Mouse (Mus musculus): ENCODE data around the gene Taf3. TPM values are rescaled to one million over a fixed set of nuclear protein-coding genes. Genes with fewer than 3 reads are reported as not detected.

Taf3 gene
- polyA plus RNA-seq, 1 experiment from 2014 or later, result 13.9 TPM

DNA sequence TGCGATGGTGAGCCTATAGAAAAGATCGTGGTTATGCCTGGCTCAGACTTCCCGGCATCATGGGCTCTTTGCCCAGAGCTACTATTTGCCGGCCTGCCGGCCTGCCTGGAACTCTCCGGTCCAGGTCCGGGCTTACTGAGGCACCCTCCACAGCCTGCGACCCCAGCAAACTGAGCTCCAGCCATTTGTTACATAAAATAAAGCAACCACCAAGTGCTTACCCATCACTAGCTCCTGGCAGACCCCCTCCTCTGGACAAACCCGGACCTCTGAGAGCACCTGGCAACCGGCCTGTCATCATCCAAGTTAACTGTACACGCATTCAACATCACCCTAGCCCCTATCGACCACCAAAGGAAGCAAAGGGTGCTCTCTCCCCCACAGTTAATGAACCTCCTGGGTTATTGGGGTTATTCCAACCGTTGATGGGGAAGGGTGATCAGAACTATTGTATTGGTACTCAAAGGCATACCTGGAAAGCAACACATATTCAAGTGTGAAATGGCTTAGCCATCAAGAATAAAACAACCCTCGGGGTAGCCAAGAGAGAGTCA is 163.1 kb downstream of the Taf3 start:
- peak overlapping the region; percentile 47 for H3K4me3 ChIP-seq (ENCODE audit: low read depth, low read length)
- peaks cover 8% of the 10 kb centered on the region for H3K4me1 ChIP-seq (ENCODE audit: control insufficient read depth, insufficient read depth, low read length)
- no peak for ATAC-seq
- WGBS, result 1% methylated on average over 14 of the region's 14 CpGs
- H3K4me2 ChIP-seq (ENCODE audit: low read length), result peak overlapping the region; percentile 68
- H3K27me3 ChIP-seq (ENCODE audit: control insufficient read depth, insufficient read depth, low read depth, low read length), result peaks cover 30% of the 10 kb centered on the region
- no peaks in the 10 kb centered on the region for H3K36me3 ChIP-seq (ENCODE audit: control insufficient read depth, insufficient read depth, low read length)
- H3K9me3 ChIP-seq (replicated peaks; ENCODE audit: control insufficient read depth, low read length, poor library complexity, severe bottlenecking), result no peaks in the 10 kb centered on the region
- peak overlapping the region; percentile 53 for H3K9ac ChIP-seq (ENCODE audit: low read depth, low read length)
- peak overlapping the region; percentile 85 for H3K27ac ChIP-seq (ENCODE audit: low read length)

DNA sequence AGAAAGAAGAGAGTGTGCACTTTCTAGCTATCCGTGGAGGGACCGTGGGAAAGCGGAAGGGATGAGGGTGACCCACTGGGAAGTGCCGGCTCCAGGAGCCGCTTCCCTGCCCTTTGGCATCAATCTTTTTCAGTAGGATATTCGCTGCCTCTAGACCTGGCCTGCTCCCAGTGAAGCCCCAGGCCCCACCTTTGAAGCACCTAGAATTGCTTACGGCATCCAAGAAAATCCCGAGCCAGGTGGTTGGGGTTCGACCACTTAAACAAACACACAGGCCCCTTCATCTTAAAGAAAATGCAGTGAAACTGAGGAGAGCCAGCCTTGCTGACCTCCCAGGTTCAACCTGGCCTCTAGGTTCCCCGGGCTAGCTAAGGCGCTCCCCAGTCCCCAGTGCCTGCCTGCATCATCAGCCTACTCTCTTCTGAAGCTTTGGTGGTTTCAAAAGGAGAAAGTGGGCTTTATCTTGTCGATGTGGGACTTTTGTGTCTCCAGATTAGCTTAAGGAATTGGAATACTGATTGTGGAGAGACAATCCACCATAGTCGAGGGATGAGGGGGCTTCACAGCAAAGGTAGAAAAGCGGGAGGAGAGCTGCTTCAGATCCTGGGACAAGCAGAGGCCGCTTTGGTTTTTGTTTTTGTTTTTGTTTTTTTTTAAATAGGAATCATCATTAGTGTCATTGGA is 163.7 kb downstream of the Taf3 start:
- Histone ChIP-seq H3K4me1 (ENCODE audit: control insufficient read depth, insufficient read depth, low read length) (peaks cover 9% of the 10 kb centered on the region), H3K4me3 (ENCODE audit: low read depth, low read length) (peak overlapping the region; percentile 47), H3K4me2 (ENCODE audit: low read length) (peak overlapping the region; percentile 68), H3K9ac (ENCODE audit: low read depth, low read length) (peak overlapping the region; percentile 53), H3K27me3 (ENCODE audit: control insufficient read depth, insufficient read depth, low read depth, low read length) (peaks cover 25% of the 10 kb centered on the region), H3K36me3 (ENCODE audit: control insufficient read depth, insufficient read depth, low read length) (no peaks in the 10 kb centered on the region), H3K9me3 (replicated peaks; ENCODE audit: control insufficient read depth, low read length, poor library complexity, severe bottlenecking) (no peaks in the 10 kb centered on the region), H3K27ac (ENCODE audit: low read length) (peak overlapping the region; percentile 85)
- 2% methylated on average over 15 of the region's 15 CpGs for WGBS
- ATAC-seq, result no peak

DNA sequence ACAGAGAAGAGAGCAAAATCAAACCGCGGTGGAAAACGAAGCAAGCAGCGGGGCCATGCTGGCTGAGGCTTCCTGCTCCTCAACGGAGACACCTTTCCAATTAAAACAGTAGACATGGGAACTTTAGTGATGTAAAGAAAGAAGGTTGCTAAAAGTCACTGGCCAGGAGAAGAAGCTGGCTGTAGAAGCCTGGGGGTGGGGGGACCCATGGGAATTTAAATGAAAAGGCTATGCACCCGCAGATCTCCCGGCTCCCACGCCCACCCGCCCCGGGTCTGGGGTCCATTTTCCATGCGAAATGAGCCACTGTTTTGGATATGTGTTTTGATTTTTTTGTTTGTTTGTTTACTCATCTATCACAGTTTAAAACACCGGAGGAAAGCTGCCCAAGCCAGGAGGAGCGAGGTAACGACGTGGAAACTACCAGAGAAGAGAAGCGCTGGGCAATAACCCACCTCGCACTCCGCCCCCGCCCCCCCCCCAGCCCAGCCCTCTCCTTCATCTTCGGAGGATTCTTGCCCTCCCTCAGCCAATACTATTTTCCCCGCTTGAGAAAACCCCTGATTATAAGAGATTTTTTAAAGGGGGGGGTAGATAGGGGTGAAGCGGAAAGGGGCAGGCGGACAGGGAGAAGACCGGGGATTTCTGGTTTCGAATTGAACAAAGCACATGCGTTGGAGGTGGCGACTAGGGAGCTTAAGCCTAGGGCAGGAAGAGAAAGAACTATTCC is 164.4 kb downstream of the Taf3 start:
- no peak for ATAC-seq
- peak overlapping the region; percentile 68 for H3K4me2 ChIP-seq (ENCODE audit: low read length)
- H3K4me1 ChIP-seq (ENCODE audit: control insufficient read depth, insufficient read depth, low read length), result peaks cover 9% of the 10 kb centered on the region; the same call in 1 of the 2 replicates
- H3K9ac ChIP-seq (ENCODE audit: low read depth, low read length), result peak overlapping the region; percentile 61
- no peaks in the 10 kb centered on the region for H3K9me3 ChIP-seq (replicated peaks; ENCODE audit: control insufficient read depth, low read length, poor library complexity, severe bottlenecking)
- H3K27ac ChIP-seq (ENCODE audit: low read length), result peak overlapping the region; percentile 85
- H3K4me3 ChIP-seq (ENCODE audit: low read depth, low read length), result peak overlapping the region; percentile 47
- WGBS, result under 1% methylated on average over 26 of the region's 27 CpGs
- H3K36me3 ChIP-seq (ENCODE audit: control insufficient read depth, insufficient read depth, low read length), result no peaks in the 10 kb centered on the region
- H3K27me3 ChIP-seq (ENCODE audit: control insufficient read depth, insufficient read depth, low read depth, low read length), result peaks cover 22% of the 10 kb centered on the region

DNA sequence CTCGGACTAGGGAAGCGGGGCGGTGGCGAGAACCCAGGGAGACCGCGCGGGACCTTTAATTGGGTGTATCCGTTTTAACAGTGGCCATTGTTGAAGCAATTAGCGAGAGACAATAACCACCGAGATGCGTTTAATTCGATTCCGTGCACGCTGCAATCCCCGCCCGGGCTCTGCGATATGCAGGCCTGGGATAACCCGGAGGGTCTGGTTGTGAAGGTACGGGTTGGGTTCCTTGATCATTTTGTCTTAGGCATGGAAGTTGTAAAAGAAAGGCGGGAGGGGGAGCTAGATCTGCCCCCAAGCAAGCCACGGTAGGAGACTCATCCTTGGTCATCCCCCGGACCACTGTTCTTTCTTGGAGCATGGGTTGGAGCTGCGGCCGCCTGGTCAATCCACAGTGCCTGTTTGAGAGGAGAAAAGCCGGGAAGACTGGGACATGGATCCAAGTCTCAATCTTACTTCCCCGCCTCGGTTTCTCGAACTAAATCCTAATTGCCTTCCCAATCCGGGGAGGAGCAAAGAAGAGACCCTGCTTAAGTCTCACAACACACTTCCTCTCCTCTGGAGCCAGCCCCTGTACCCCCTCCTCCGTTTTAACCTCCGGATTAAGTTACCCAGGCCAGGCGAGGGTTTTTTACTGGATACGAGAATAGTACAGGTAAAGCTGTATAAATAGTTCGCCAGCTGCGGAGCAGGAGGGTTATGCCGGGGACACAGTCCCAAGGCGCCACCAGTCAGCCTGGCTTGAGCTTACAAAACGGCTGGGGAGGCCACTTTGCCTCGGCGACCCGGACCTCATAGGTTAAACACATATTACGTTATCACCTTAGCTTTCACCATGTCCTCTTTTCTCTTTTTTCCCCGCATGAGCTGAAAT is 165.2 kb downstream of the Taf3 start:
- no peak for ATAC-seq
- peak overlapping the region; percentile 47 for H3K4me3 ChIP-seq (ENCODE audit: low read depth, low read length)
- no peaks in the 10 kb centered on the region for H3K36me3 ChIP-seq (ENCODE audit: control insufficient read depth, insufficient read depth, low read length)
- H3K27ac ChIP-seq (ENCODE audit: low read length), result peak overlapping the region; percentile 85
- peaks cover 22% of the 10 kb centered on the region for H3K27me3 ChIP-seq (ENCODE audit: control insufficient read depth, insufficient read depth, low read depth, low read length)
- peak overlapping the region; percentile 68 for H3K4me2 ChIP-seq (ENCODE audit: low read length)
- H3K4me1 ChIP-seq (ENCODE audit: control insufficient read depth, insufficient read depth, low read length), result peaks cover 9% of the 10 kb centered on the region; the same call in 1 of the 2 replicates
- H3K9me3 ChIP-seq (replicated peaks; ENCODE audit: control insufficient read depth, low read length, poor library complexity, severe bottlenecking), result no peaks in the 10 kb centered on the region
- H3K9ac ChIP-seq (ENCODE audit: low read depth, low read length), result peak overlapping the region; percentile 61
- WGBS, result 1% methylated on average over 43 of the region's 43 CpGs

DNA sequence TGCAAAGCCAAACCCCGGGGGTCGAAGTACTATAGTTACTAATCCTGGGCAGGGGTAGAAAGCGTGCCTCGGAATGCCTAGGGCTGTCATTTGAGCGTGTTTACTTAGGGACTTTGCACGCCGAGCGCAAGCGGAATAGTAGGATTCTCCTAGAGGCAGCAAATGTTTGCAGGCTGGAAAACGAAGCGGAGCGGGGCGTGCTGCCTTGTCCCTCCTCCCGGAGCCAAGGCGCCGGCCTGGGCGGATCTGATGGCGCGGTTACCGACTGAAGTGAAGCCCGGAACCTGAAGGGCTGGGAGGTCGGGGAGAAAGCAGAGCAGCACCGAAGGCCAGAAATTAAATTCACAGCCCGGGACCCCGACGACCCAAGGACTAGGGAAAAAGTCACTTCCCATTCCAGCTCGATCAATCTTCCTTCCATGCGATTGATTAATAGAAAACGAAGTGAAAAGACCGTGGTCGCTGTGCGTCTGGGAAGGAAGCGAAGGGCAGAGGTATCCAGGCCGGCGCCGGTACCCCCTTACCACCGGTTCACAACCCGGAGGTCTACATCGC is 165.9 kb downstream of the Taf3 start:
- under 1% methylated on average over 39 of the region's 39 CpGs for WGBS
- H3K36me3 ChIP-seq (ENCODE audit: control insufficient read depth, insufficient read depth, low read length), result no peaks in the 10 kb centered on the region
- no peaks in the 10 kb centered on the region for H3K9me3 ChIP-seq (replicated peaks; ENCODE audit: control insufficient read depth, low read length, poor library complexity, severe bottlenecking)
- peak overlapping the region; percentile 47 for H3K4me3 ChIP-seq (ENCODE audit: low read depth, low read length)
- H3K4me2 ChIP-seq (ENCODE audit: low read length), result peak overlapping the region; percentile 68
- H3K27ac ChIP-seq (ENCODE audit: low read length), result peak overlapping the region; percentile 85
- ATAC-seq, result no peak
- H3K27me3 ChIP-seq (ENCODE audit: control insufficient read depth, insufficient read depth, low read depth, low read length), result peaks cover 22% of the 10 kb centered on the region
- peak overlapping the region; percentile 61 for H3K9ac ChIP-seq (ENCODE audit: low read depth, low read length)
- H3K4me1 ChIP-seq (ENCODE audit: control insufficient read depth, insufficient read depth, low read length), result peaks cover 9% of the 10 kb centered on the region; the same call in 1 of the 2 replicates

DNA sequence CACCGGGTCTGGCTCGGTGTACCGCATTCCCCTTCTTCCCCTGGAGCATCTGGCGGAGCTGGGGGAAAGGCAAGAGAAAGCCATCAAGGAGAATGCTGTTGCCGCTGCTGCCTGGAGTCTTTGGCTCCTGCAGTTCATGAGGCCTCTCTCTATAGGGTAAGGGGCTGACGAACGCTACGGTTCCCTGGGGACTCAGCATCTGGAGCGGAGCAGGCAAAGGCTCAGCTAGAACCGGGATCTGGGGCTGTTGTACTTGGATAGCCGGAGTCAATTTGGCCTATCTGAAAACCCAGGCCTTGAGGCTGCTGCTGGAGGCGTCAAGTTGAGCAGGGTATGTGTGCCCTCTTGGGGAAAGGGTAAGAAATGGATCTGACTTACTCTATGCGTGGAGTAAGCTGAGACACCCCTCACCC is 166.8 kb downstream of the Taf3 start:
- 1% methylated on average over 13 of the region's 13 CpGs for WGBS
- peaks cover 13% of the 10 kb centered on the region; the same call in 1 of the 2 replicates for H3K4me1 ChIP-seq (ENCODE audit: control insufficient read depth, insufficient read depth, low read length)
- ATAC-seq, result peak; percentile 34
- H3K27ac ChIP-seq (ENCODE audit: low read length), result peak overlapping the region; percentile 85
- H3K4me2 ChIP-seq (ENCODE audit: low read length), result peak overlapping the region; percentile 68
- peak overlapping the region; percentile 47 for H3K4me3 ChIP-seq (ENCODE audit: low read depth, low read length)
- H3K36me3 ChIP-seq (ENCODE audit: control insufficient read depth, insufficient read depth, low read length), result no peaks in the 10 kb centered on the region
- peak overlapping the region; percentile 61 for H3K9ac ChIP-seq (ENCODE audit: low read depth, low read length)
- H3K9me3 ChIP-seq (replicated peaks; ENCODE audit: control insufficient read depth, low read length, poor library complexity, severe bottlenecking), result no peaks in the 10 kb centered on the region
- peaks cover 18% of the 10 kb centered on the region for H3K27me3 ChIP-seq (ENCODE audit: control insufficient read depth, insufficient read depth, low read depth, low read length)

DNA sequence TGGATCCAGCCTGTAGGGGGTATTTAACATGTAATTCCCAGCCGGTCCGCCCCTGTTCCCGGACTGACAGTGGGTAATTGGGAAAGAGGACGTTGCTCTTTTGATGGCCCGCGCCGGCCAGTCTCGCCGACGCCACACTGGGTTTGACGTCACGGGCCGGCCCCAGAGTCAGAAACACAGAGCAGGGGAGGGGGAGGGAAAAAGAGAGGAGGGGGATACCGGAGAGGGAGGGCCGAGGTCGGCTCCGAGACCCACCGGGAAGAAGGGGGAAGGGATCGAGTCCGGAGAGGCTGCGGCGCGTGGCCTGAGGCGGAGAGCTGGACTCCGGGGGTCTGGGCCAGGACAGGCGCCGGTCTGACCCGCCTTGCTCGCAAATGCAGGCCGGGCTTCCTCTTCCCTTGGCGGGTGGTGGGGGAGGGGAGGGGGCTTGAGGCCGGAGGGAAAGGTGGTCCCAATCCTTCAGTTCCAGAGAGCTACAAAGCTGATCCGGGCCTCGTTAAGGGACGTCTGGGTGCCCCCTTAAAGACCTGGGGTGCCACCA is 167.3 kb downstream of the Taf3 start, which contains the start of gene 4930412O13Rik:
Gene 4930412O13Rik (plus strand): TSS at position 202 of the 541 bp plus-strand sequence.
- H3K4me2 ChIP-seq (ENCODE audit: low read length), result peak within 1 kb of the TSS; percentile 68
- H3K4me3 ChIP-seq (ENCODE audit: low read depth, low read length), result peak within 1 kb of the TSS; percentile 47
- peak within 1 kb of the TSS; percentile 61 for H3K9ac ChIP-seq (ENCODE audit: low read depth, low read length)
- 1% methylated on average over 33 of the region's 35 CpGs for WGBS
- no peak for ATAC-seq
- H3K27me3 ChIP-seq (ENCODE audit: control insufficient read depth, insufficient read depth, low read depth, low read length), result peaks cover 15% of the 10 kb centered on the region
- H3K36me3 ChIP-seq (ENCODE audit: control insufficient read depth, insufficient read depth, low read length), result no peaks in the 10 kb centered on the region
- H3K27ac ChIP-seq (ENCODE audit: low read length), result peak within 1 kb of the TSS; percentile 85
- H3K9me3 ChIP-seq (replicated peaks; ENCODE audit: control insufficient read depth, low read length, poor library complexity, severe bottlenecking), result no peaks in the 10 kb centered on the region
- peaks cover 13% of the 10 kb centered on the region; the same call in 1 of the 2 replicates for H3K4me1 ChIP-seq (ENCODE audit: control insufficient read depth, insufficient read depth, low read length)

DNA sequence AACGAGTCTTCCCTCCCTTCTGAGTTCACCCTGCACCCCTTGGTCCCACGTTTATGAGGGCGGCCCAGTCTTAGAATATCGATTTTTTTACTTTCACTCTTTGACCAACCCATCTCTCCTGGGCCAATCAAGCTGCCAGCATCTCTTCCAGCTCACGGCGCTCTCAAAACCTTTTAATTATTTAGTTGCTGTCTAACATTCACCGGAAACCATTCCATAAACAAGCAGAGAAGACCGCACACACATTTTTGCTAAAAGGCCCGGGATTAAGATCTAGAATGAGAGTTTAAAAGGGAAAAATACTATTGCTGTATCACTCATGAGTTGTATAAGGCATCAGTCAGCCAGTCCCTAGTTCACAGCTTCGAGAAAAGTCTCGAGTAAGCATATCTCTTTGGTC is 168.1 kb downstream of the Taf3 start:
- H3K27me3 ChIP-seq (ENCODE audit: control insufficient read depth, insufficient read depth, low read depth, low read length), result peaks cover 12% of the 10 kb centered on the region
- no peaks in the 10 kb centered on the region for H3K36me3 ChIP-seq (ENCODE audit: control insufficient read depth, insufficient read depth, low read length)
- no peak for ATAC-seq
- H3K27ac ChIP-seq (ENCODE audit: low read length), result peak overlapping the region; percentile 85
- H3K9me3 ChIP-seq (replicated peaks; ENCODE audit: control insufficient read depth, low read length, poor library complexity, severe bottlenecking), result no peaks in the 10 kb centered on the region
- H3K9ac ChIP-seq (ENCODE audit: low read depth, low read length), result no peak overlapping the region
- 4% methylated on average over 11 of the region's 11 CpGs for WGBS
- peak overlapping the region; percentile 47 for H3K4me3 ChIP-seq (ENCODE audit: low read depth, low read length)
- H3K4me1 ChIP-seq (ENCODE audit: control insufficient read depth, insufficient read depth, low read length), result peaks cover 13% of the 10 kb centered on the region; the same call in 1 of the 2 replicates
- H3K4me2 ChIP-seq (ENCODE audit: low read length), result peak overlapping the region; percentile 68

Measured in midbrain, embryonic 16.5 days (tissue).